Mouse (Mus musculus) thymus, postnatal 4 days (tissue): ENCODE measurements at regions not wholly inside any gene's neighbourhood (a gene's known extent, or its start where the extent isn't known, plus 50 kb on each side); places are given as distances from the start of the nearest gene placed in this dataset.

Experiments
- DNase-seq: peaks from one replicate; pipeline ENCODE4 v3.0.0; 2021

GRCm38 (mm10) chr3:70384235-70384634 lies 376.8 kb downstream of the Otol1 start:
- DNase-seq: no peak

GRCm38 (mm10) chr3:70385961-70386360 lies 378.5 kb downstream of the Otol1 start:
- no peak for DNase-seq

GRCm38 (mm10) chr3:70401187-70401586 lies 393.8 kb downstream of the Otol1 start:
- no peak for DNase-seq

- DNase-seq: peak; percentile 4
These were observed 399.2 kb downstream of the Otol1 start for GRCm38 (mm10) chr3:70406571-70406970.

DNA sequence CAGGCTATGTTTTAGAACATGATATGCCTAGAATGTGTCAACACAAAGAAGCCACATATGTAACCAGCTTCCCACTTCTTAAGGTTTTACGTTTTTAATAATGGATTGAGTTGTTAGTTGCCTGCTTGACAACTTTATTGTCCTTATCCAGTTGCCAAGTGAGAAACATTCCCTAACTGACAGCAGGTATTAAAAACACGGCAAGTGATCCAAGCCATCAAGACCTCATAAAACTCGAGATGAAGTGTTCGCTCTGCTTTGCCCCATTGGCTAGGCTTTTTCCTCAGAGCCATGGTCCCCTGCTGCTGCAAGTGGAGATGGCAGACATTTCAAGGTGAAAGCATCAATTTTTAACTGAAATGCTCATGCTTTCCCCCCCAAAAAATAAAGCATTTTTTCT lies 410.9 kb downstream of the Otol1 start:
- no peak for DNase-seq

GRCm38 (mm10) chr3:70422016-70422415 lies 414.6 kb downstream of the Otol1 start:
- DNase-seq: no peak

- no peak for DNase-seq
These were observed 415.3 kb downstream of the Otol1 start for GRCm38 (mm10) chr3:70422669-70423068.

DNA sequence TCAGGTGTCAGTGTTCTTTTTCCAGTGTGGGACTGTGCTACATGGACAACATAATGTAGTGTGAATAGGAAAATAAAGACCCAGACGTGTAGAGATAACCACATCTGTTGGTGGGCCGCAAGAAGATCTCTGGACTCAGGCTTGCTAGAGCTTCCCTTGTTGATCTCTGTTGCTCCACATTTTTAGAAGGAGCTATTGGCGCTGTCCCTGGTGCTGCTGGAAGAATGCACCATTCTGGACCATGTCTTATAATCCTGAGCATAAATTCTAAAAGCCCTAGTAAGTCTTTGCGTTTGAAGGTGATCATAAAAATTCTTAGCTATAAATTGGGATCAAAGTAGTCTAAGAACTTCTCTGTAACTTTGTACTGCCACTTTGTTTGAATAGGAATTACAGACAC lies 429.3 kb downstream of the Otol1 start:
- no peak for DNase-seq

GRCm38 (mm10) chr3:70457181-70457847 lies 449.9 kb downstream of the Otol1 start:
- no peak for DNase-seq

DNA sequence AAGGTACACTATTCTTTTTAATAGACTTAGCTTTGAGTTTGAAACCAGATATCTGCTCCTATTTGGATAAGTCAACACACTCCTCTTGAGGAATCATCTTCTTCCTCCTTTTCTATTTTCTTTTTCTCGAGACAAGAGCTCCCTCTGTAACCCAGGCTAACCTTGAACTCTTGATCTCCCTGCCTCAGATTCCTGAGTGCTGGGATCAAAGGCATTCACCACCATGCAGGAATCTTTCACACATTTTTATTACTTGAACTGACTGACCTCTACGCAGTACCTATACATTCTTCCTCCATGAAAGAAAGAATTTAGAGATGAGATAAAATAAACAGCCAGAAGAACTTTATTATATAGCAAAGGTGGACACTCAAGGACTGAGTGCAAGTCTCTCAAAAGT lies 453.4 kb downstream of the Otol1 start:
- no peak for DNase-seq

DNA sequence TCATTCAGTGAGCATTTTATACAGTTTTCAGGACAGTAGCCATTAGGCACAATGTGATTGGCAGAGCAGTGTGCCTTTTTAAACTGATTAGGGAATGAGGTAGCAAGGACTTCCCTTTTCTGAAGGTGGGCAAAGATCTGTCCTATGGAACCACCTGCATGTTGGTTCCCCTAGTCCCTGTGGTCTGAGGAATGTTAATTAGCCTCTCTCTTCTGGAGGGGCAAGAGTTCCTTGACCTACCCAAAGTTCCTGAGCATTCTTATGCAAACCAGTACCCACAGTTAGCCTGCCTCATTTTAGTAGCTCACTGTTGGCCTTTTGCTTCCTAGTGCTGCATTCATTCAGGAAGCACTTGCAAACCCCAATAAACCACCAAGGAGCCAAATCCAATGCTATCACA lies 455.8 kb downstream of the Otol1 start:
- no peak for DNase-seq

- DNase-seq: no peak
These were observed 475.1 kb downstream of the Otol1 start for GRCm38 (mm10) chr3:70482521-70482920.

DNA sequence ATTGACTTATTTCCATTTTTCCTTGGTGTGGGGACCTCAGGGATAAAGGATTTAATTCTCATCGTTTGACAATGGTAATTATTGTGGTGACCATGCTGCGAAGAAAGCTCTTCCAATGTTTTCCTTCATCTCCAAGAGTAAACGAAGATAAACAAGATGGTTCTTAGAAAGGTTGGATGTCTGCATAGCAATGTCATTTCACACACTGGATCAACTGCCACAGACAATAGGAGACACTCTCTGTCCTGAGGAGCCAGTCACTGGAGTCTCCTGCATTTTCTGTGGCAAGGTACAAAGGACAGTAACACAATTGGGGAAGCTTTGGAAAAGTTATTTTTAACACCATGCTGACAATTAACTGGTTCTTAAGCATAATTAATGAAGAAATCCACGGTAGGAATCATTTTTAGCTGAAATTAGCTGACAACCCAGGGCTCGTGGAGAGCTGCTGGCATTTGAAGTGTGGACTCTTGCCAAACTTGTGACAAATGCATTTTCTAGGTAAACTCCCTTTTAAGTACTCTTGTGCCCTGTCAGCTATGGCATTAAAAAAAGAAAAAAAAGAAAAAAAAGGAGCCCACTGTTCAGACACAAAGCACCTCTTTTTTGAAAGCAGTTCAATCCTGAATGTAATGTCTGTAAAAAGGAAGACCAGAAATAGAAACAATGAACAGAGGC lies 475.8 kb downstream of the Otol1 start:
- DNase-seq: no peak

GRCm38 (mm10) chr3:70496431-70496830 lies 489.0 kb downstream of the Otol1 start:
- no peak for DNase-seq

DNA sequence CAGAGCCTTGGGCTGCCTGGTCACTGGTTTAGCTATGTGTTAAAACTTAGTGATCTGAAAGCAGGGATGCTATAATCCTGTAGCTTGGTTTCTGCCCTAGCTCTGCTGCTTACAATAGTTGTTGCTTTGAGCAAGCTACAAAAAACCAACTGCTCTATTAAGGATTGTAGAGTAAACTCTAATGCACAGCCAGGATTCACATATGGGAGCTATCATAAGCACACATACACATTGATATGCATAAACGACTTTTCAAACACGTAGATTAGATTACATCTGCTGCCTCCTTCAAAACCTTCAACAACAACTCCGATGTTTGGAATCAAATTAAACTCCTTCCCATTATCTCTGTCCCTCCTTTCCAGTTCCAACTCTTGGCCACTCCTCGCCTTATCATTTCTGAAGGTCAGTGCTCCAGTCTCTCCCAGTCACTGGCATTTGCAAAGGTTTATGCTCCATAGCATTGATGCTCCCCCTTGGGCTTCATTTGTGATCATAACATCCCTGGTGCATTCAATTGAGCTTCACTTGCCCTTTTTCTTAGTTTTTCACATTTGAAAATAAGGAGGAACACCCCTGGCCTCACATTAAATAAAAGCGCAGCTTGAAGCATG lies 492.9 kb downstream of the Otol1 start:
- DNase-seq: no peak

DNA sequence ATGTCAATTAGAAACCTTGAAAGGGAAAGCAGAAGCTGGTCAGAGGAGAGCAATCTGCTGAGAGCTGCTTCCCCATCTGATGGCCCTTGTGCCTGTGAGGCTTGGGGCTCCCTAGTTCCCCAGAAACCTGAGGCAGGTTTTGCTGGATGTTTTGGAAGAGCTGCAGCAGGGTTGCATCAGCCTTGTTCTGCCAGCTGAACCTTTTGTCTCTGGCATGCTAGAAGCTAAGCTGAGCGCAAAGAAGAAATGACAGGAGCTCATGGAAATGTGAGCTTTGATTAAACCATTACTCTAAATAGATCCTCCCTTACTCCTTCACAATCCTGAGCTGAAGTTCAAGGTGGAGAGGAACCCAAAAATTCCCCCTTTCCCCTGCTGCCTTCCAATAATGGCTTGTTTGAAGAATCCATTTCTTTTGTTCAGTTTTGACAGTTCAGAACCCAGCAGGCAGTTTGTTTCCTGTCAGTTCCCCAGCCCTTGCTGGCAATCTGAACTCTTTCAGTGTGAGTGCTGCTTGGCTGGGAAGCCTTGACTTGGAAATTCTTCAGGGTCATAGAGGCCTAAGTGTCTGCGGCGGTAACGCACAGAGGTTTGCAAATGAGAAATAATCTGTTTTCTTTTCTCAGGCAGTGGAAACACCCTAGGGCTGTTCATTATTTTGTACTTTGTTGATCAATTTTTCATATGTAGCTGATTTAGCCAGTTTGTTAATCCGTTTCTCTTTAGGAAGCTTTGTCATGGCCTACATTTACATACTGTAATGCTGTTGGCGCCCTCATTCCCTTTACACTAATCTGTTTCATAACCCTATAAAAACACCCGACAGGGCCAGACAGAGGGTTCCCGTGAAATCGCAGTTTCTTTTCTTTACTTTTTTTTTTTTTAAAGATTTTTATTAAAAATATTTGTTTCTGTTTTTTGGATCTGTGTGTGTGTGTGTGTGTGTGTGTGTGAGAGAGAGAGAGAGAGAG lies 493.9 kb downstream of the Otol1 start:
- DNase-seq: no peak

- DNase-seq: no peak
These were observed 526.3 kb downstream of the Otol1 start for GRCm38 (mm10) chr3:70533593-70534321.

GRCm38 (mm10) chr3:70535084-70535483 lies 527.7 kb downstream of the Otol1 start:
- no peak for DNase-seq

DNA sequence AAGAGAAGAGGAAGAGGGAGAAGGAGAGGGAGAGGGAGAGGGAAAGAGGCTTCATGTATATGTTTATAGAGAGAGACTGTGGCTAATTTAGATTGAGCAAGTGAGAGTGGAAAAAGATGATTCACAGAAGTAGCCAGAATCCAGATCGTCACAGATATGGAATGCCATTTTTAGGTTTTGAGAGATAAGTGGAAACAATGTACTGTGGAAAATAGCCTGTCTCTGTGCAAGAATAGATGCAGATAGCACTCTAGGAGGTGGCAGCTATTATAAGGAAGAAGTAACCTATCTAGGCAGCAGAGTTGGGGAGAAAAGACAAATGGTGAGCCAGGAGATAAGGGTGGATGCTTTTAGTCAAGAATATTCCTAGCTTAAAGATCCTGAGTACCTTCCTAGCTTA lies 536.5 kb downstream of the Otol1 start:
- no peak for DNase-seq

DNA sequence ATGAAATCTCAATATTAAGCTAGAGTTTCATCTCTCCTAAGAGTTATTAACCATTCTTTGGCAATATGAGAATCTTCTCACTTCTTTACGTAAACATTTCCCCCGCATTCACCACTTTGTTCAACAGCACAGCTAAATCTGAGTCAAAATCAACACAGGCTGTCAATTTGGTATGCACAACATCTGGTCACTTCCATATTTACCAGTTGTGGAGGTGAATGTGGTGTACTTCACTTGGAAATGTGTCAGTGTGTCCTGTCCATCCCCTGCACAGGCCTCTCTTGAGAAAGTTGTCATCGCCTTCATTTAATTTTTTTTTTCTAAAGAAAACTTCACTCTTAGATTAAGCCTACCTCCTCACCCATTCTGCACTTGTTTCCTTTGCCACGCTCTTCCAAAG lies 550.4 kb downstream of the Otol1 start:
- no peak for DNase-seq

DNA sequence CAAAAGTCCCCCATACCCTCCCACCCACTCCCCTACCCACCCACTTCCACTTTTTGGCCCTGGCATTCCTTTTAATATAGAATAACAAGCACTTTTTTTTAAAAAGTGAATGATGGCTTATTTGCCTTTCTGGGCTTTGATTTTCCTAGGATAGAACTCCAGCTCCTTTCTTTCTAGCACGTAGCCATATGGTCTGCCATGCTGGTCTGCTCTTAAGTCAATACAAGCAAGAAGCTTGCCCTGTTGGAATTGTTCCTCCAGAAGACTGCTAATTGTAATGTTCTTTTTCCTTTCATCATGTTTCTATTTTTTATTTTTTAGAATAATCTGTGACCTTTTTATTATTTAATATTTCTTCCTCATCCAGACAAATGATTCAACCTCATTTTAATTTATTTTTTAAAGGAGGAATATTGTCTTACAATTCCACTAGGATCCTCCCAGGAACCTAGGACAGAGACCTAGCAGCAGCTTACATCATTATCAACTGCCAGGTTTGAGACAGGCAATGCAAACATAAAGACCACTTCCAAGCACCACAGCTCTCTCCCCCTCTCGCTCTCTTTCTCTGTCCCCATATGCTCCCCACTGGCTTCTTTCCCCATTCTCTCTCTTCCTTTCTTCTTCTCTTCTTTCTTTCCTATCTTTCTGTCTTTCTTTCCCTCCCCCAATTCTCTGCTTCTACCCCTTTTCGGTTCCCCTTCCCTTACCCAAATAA lies 558.9 kb downstream of the Otol1 start:
- no peak for DNase-seq

DNA sequence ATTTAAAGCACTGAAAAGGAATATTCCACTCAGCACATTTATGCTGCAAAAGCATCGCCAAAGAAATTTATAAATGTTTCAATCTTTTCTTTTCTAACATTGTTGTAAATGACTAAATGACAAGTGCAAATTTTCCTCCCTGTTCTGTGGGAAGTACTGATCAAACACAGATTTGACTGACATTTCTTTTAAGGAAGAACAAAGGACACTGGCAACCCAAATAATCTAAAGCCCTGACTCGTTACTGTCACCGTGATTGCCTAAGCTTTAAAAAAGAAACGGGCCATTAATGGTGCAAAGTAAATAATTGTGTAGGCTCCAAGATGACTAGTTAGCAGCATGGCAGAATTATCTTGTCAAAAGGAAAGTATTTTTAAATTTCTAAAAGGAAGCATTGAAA lies 587.4 kb downstream of the Otol1 start:
- no peak for DNase-seq
